Mouse (Mus musculus) ES-E14 (cell line): ENCODE results near the gene C1ql4.

Experiments used
- CHD2 ChIP-seq: IDR thresholded peaks from 2 replicates; pipeline ENCODE4 v1.6.1; 2014; ENCODE audit warnings: mild to moderate bottlenecking, low read depth, low read length, inconsistent platforms
- HCFC1 ChIP-seq: IDR thresholded peaks from 2 replicates; pipeline ENCODE4 v1.6.1; 2012; ENCODE audit warnings: low read length, inconsistent platforms, borderline replicate concordance; ENCODE audit not compliant: insufficient read depth
- MAFK ChIP-seq: IDR thresholded peaks from 2 replicates; pipeline ENCODE4 v1.6.1; 2014; ENCODE audit warnings: mild to moderate bottlenecking, low read depth, low read length, inconsistent platforms; ENCODE audit not compliant: insufficient read depth
- ZC3H11A ChIP-seq: IDR thresholded peaks from 2 replicates; pipeline ENCODE4 v1.6.1; 2012; ENCODE audit warnings: low read depth, mild to moderate bottlenecking, inconsistent platforms, low read length, borderline replicate concordance
- ZNF384 ChIP-seq: IDR thresholded peaks from 2 replicates; pipeline ENCODE4 v1.6.1; 2012; ENCODE audit warnings: low read depth, low read length, inconsistent platforms

DNA sequence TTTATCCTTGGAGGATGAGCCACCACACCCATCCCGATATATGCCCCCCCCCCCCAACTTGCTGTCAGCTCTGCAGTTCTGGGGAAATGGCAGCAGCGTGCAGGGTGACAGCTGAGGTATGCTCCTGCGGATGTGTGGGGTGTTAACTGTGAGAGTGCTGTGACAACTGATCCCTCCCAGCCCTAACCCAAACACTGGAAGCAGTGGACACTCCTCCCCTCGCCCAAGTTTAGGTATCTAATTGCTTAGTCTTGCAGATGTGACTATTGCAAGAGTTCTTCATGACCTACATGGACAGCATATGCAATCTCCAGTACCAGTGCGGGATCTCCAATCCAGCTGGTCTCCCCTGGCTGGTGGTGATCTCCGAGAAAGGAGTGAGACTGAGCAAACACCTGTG, 7.7 kb upstream of the C1ql4 start:
- TF ChIP-seq HCFC1 (no peak), MAFK (no peak), CHD2 (no peak), ZNF384 (no peak), ZC3H11A (no peak)
